Mouse (Mus musculus): ENCODE results near the gene Matn4. TPM values are rescaled to one million over a fixed set of nuclear protein-coding genes. Genes with fewer than 3 reads are reported as not detected.

Gene Matn4
- total and polyA plus RNA-seq, 2 experiments = 0.05 to 0.09 TPM

DNA sequence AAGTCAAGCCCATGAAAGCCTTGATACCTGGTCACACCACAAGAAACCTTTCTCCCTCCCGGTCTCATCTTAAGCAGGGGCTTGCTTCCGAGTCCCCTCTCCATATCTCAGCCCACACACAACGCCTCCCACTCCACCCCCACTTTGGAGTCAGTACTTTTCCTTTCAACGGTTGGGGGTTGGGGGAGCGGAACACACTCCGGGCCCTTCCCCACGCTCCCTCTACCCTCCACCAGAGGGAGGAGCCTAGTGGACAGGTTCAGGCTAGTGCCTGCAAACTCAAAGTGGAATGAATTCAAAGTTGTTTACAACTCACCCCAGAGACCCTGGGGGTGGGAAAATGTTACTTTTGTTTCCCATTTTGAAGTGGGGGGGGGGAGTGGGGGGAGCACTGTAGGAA is 25.7 kb upstream of the Matn4 start:
- WGBS = 35% methylated on average over 7 of the region's 7 CpGs
- H3K4me3 ChIP-seq (ENCODE audit: insufficient read depth, low read depth, low read length) = no peak overlapping the region
- H3K27me3 ChIP-seq (ENCODE audit: control insufficient read depth, insufficient read depth, low read length) = no peaks in the 10 kb centered on the region
- DNase-seq (ENCODE audit: extremely low read depth, low read depth, low spot score) = peak; percentile 37
- peaks cover 60% of the 10 kb centered on the region for H3K36me3 ChIP-seq (ENCODE audit: control insufficient read depth, insufficient read depth, low read length)
- peaks cover 10% of the 10 kb centered on the region; the same call in 1 of the 2 replicates for H3K79me2 ChIP-seq (ENCODE audit: control insufficient read depth, insufficient read depth, low read length)
- peak overlapping the region; percentile 66 for H3K27ac ChIP-seq (replicated peaks; ENCODE audit: insufficient read depth, low read depth, low read length)
- peak overlapping the region; percentile 29; the same call in 1 of the 2 replicates for H3K9ac ChIP-seq (ENCODE audit: low read depth, low read length)
- H3K4me1 ChIP-seq (ENCODE audit: control insufficient read depth, insufficient read depth, low read length) = peaks cover 73% of the 10 kb centered on the region
- TF ChIP-seq POLR2A (IDR thresholded peaks at IDR 0.05; ENCODE audit: extremely low read depth, insufficient read depth, low read length) (no peak), CTCF (IDR thresholded peaks at IDR 0.05; ENCODE audit: low read depth, low read length) (0 out of 2 replicates have a peak, but pooled peaks have one; percentile 19)

DNA sequence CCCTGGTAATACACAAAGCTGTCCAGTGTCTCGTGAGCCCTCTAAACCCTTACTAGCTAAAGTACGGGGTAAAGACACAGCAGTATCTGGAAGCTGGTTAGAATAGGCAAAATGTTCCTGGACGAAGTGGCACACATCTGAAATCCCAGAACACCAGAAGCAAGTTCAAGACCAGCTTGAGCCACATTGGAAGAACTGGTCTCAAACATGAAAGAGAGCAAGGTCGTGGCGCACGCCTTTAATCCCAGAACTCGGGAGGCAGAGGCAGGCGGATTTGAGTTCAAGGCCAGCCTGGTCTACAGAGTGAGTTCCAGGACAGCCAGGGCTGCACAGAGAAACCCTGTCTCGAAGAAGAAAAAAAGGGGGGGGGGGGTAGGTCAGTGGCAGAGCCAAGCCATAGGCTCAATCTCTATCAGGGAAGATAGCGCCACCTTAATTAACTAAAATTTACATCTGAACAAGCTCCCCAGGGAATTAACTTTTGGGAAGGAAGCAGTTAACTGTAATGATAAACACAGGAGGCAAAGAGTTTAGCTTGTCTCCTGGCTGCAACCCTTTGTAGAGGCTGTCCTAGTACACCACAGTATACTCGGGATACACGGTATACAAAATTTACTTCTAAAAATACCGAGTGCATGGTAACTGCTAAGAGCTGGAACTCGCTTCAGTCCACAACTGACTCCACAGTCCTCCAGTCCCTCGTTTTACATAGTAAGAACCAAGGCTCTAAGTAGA is 25.1 kb upstream of the Matn4 start:
- 48% methylated on average over 15 of the region's 15 CpGs for WGBS
- H3K4me3 ChIP-seq (ENCODE audit: insufficient read depth, low read depth, low read length) = no peak overlapping the region
- peaks cover 66% of the 10 kb centered on the region for H3K36me3 ChIP-seq (ENCODE audit: control insufficient read depth, insufficient read depth, low read length)

DNA sequence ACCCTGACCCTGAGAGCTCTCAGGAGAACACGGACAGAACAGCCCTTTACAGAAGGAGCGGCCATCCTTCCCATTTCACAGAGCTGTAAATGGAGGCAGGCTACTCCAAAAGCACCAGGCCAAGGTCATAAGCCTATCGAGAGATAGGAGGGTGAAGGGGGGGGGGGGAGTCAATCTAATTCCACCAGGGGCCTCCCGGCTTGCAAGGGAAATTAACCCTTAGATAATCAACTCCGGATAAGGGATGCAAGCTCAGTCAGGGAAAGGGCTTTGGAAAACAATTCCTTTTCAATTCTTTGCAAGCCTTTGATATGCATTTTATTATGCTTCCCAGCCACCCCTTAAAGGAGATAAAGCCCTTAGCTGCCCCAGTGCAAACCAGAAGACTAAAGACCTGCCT is 23.5 kb upstream of the Matn4 start:
- no peaks in the 10 kb centered on the region for H3K27me3 ChIP-seq (ENCODE audit: control insufficient read depth, insufficient read depth, low read length)
- no peak overlapping the region for H3K9ac ChIP-seq (ENCODE audit: low read depth, low read length)
- no peak for TF ChIP-seq CTCF (IDR thresholded peaks at IDR 0.05; ENCODE audit: low read depth, low read length)
- no peak for TF ChIP-seq POLR2A (IDR thresholded peaks at IDR 0.05; ENCODE audit: extremely low read depth, insufficient read depth, low read length)
- peaks cover 65% of the 10 kb centered on the region for H3K4me1 ChIP-seq (ENCODE audit: control insufficient read depth, insufficient read depth, low read length)
- H3K79me2 ChIP-seq (ENCODE audit: control insufficient read depth, insufficient read depth, low read length) = no peaks in the 10 kb centered on the region; the same call in 1 of the 2 replicates
- H3K27ac ChIP-seq (replicated peaks; ENCODE audit: insufficient read depth, low read depth, low read length) = peak overlapping the region; percentile 28
- 43% methylated on average over 5 of the region's 5 CpGs for WGBS
- peaks cover 68% of the 10 kb centered on the region for H3K36me3 ChIP-seq (ENCODE audit: control insufficient read depth, insufficient read depth, low read length)
- DNase-seq (ENCODE audit: extremely low read depth, low read depth, low spot score) = no peak
- H3K4me3 ChIP-seq (ENCODE audit: insufficient read depth, low read depth, low read length) = no peak overlapping the region

More for the DNA sequence above, 25.1 kb upstream of the Matn4 start:
- Histone ChIP-seq H3K27ac (replicated peaks; ENCODE audit: insufficient read depth, low read depth, low read length) (peak overlapping the region; percentile 66), H3K9ac (ENCODE audit: low read depth, low read length) (peak overlapping the region; percentile 25; the same call in 1 of the 2 replicates), H3K79me2 (ENCODE audit: control insufficient read depth, insufficient read depth, low read length) (peaks cover 4% of the 10 kb centered on the region; the same call in 1 of the 2 replicates), H3K4me1 (ENCODE audit: control insufficient read depth, insufficient read depth, low read length) (peaks cover 71% of the 10 kb centered on the region), H3K27me3 (ENCODE audit: control insufficient read depth, insufficient read depth, low read length) (no peaks in the 10 kb centered on the region)
- DNase-seq (ENCODE audit: extremely low read depth, low read depth, low spot score) = peak; percentile 18
- no peak for TF ChIP-seq POLR2A (IDR thresholded peaks at IDR 0.05; ENCODE audit: extremely low read depth, insufficient read depth, low read length)
- no peak for TF ChIP-seq CTCF (IDR thresholded peaks at IDR 0.05; ENCODE audit: low read depth, low read length)

DNA sequence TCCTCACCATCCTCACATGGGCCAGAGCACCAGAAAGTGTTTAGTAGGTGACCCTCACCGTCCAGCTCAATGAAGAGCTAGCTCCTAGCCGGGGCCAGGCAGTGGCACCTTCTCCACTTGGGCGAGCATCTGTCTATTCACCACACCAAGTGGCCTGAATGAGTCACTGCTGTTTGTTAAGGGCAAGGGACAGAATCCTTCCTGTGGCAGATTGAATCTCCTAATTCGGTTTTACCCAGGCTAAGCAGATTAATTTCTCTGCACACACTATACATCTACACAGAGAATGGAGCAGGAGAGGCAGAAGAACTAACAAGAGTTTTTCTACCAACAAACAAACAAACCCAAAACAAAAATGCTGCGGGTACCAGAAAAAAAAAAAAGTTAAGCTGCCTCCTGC is 22.0 kb upstream of the Matn4 start:
- peak; percentile 31 for DNase-seq (ENCODE audit: extremely low read depth, low read depth, low spot score)
- no peak for TF ChIP-seq POLR2A (IDR thresholded peaks at IDR 0.05; ENCODE audit: extremely low read depth, insufficient read depth, low read length)
- no peak for TF ChIP-seq CTCF (IDR thresholded peaks at IDR 0.05; ENCODE audit: low read depth, low read length)
- Histone ChIP-seq H3K4me3 (ENCODE audit: insufficient read depth, low read depth, low read length) (no peak overlapping the region), H3K27me3 (ENCODE audit: control insufficient read depth, insufficient read depth, low read length) (no peaks in the 10 kb centered on the region), H3K79me2 (ENCODE audit: control insufficient read depth, insufficient read depth, low read length) (no peaks in the 10 kb centered on the region; the same call in 1 of the 2 replicates), H3K9ac (ENCODE audit: low read depth, low read length) (no peak overlapping the region), H3K4me1 (ENCODE audit: control insufficient read depth, insufficient read depth, low read length) (peaks cover 66% of the 10 kb centered on the region), H3K27ac (replicated peaks; ENCODE audit: insufficient read depth, low read depth, low read length) (peak overlapping the region; percentile 28; the same call in 1 of the 2 replicates), H3K36me3 (ENCODE audit: control insufficient read depth, insufficient read depth, low read length) (peaks cover 68% of the 10 kb centered on the region)
- WGBS = 69% methylated on average over 5 of the region's 5 CpGs

DNA sequence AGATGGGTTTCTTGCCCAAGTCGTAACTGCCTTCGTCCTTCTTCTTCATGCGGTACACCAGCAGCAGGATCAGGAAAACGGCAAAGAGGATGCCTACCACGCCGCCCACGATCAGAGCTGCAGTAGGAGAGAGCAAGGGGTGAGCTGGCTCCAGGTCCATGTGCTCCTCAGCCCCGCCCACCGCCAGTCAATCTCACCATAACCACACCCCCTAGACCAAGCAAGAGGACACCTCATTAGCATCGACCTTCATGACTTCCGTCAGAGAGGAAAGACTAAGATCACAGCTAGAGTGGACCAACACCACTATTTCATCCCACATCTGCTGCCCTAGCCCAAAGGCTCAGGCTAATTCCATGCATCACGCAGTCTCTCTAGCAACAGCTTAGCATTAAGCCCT is 21.2 kb upstream of the Matn4 start:
- Histone ChIP-seq H3K36me3 (ENCODE audit: control insufficient read depth, insufficient read depth, low read length) (peaks cover 64% of the 10 kb centered on the region), H3K27ac (replicated peaks; ENCODE audit: insufficient read depth, low read depth, low read length) (0 out of 2 replicates have a peak overlapping the region, but pooled peaks have one; percentile 6), H3K4me1 (ENCODE audit: control insufficient read depth, insufficient read depth, low read length) (peaks cover 64% of the 10 kb centered on the region), H3K27me3 (ENCODE audit: control insufficient read depth, insufficient read depth, low read length) (no peaks in the 10 kb centered on the region), H3K79me2 (ENCODE audit: control insufficient read depth, insufficient read depth, low read length) (no peaks in the 10 kb centered on the region; the same call in 1 of the 2 replicates), H3K4me3 (ENCODE audit: insufficient read depth, low read depth, low read length) (no peak overlapping the region), H3K9ac (ENCODE audit: low read depth, low read length) (no peak overlapping the region)
- TF ChIP-seq CTCF (IDR thresholded peaks at IDR 0.05; ENCODE audit: low read depth, low read length) = no peak
- TF ChIP-seq POLR2A (IDR thresholded peaks at IDR 0.05; ENCODE audit: extremely low read depth, insufficient read depth, low read length) = no peak
- DNase-seq (ENCODE audit: extremely low read depth, low read depth, low spot score) = peak; percentile 67
- 42% methylated on average over 12 of the region's 12 CpGs for whole genome bisulfite sequencing

DNA sequence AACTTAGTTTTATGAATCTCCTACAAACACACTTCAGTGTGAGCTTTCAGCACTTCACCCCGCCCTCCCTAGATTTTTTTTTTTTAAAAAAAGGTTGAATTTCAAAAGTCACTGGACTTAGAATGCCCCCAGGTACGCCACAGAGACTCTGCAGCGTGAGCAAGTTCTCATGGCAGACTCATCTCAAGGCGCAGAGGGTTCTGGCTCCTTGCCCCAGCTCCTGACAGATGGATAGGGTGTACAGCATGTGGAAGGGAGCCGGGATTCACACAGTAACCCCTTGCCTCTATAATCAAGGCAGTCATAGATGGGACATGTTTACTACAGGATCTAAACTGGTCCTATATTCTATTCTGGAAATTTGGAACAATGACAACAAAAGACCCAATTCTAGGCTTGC is 20.4 kb upstream of the Matn4 start:
- Histone ChIP-seq H3K27ac (replicated peaks; ENCODE audit: insufficient read depth, low read depth, low read length) (no peak overlapping the region; the same call in 1 of the 2 replicates), H3K27me3 (ENCODE audit: control insufficient read depth, insufficient read depth, low read length) (no peaks in the 10 kb centered on the region), H3K4me3 (ENCODE audit: insufficient read depth, low read depth, low read length) (no peak overlapping the region), H3K4me1 (ENCODE audit: control insufficient read depth, insufficient read depth, low read length) (peaks cover 58% of the 10 kb centered on the region), H3K36me3 (ENCODE audit: control insufficient read depth, insufficient read depth, low read length) (peaks cover 57% of the 10 kb centered on the region), H3K9ac (ENCODE audit: low read depth, low read length) (no peak overlapping the region), H3K79me2 (ENCODE audit: control insufficient read depth, insufficient read depth, low read length) (no peaks in the 10 kb centered on the region)
- WGBS = 56% methylated on average over 5 of the region's 5 CpGs
- no peak for TF ChIP-seq CTCF (IDR thresholded peaks at IDR 0.05; ENCODE audit: low read depth, low read length)
- no peak for TF ChIP-seq POLR2A (IDR thresholded peaks at IDR 0.05; ENCODE audit: extremely low read depth, insufficient read depth, low read length)
- peak; percentile 62 for DNase-seq (ENCODE audit: extremely low read depth, low read depth, low spot score)
